Mouse (Mus musculus) hindbrain, embryonic 16.5 days (tissue): ENCODE measurements around the gene Gpr1. TPM values are rescaled to one million over a fixed set of nuclear protein-coding genes. Genes with fewer than 3 reads are reported as not detected.

ENCODE experiments used
- ATAC-seq: fragments of 200-750 bp; cut with Nextera tagmentation; 2 replicates; pipeline ENCODE4 v1.8.0; 2017; ENCODE audit warnings: moderate TSS enrichment, moderate library complexity
- H3K27ac ChIP-seq: fragments of 300-500 bp; sonication (generic); 2 replicates; pipeline ENCODE4 v1.5.1; 2014; ENCODE audit warnings: low read depth, mild to moderate bottlenecking, control low read depth, low read length, moderate library complexity
- H3K27me3 ChIP-seq: fragments of 300-500 bp; sonication (generic); replicated peaks from 2 replicates; pipeline ENCODE4 v1.6.1; 2014; ENCODE audit warnings: low read length; ENCODE audit not compliant: control insufficient read depth, insufficient read depth
- H3K36me3 ChIP-seq: fragments of 300-500 bp; sonication (generic); 2 replicates; pipeline ENCODE4 v1.6.1; 2014; ENCODE audit warnings: mild to moderate bottlenecking, low read length, moderate library complexity, mixed read lengths; ENCODE audit not compliant: control insufficient read depth, insufficient read depth
- H3K4me1 ChIP-seq: fragments of 300-500 bp; sonication (generic); 2 replicates; pipeline ENCODE4 v1.6.1; 2014; ENCODE audit warnings: low read depth, low read length; ENCODE audit not compliant: control insufficient read depth, insufficient read depth
- H3K4me2 ChIP-seq: fragments of 300-500 bp; sonication (generic); 2 replicates; pipeline ENCODE4 v1.6.1; 2014; ENCODE audit warnings: mild to moderate bottlenecking, low read length, control low read depth, moderate library complexity
- H3K4me3 ChIP-seq: fragments of 300-500 bp; sonication (generic); 2 replicates; pipeline ENCODE4 v1.5.1; 2014; ENCODE audit warnings: mild to moderate bottlenecking, low read length, control low read depth, moderate library complexity
- H3K9ac ChIP-seq: fragments of 300-500 bp; sonication (generic); 2 replicates; pipeline ENCODE4 v1.6.1; 2014; ENCODE audit warnings: low read depth, mild to moderate bottlenecking, control low read depth, low read length, moderate library complexity
- H3K9me3 ChIP-seq: fragments of 300-500 bp; sonication (generic); 2 replicates; pipeline ENCODE4 v1.6.1; 2014; ENCODE audit warnings: mild to moderate bottlenecking, low read length, moderate library complexity; ENCODE audit not compliant: control insufficient read depth
- WGBS: fragments of 180-500 bp; shearing (Covaris S2); extraction: QIAGEN DNeasy Blood & Tissue Kit; methylation state at CpG from one replicate; pipeline ENCODE4 v1.1.7; 2014; 5-methylcytosine and 5-hydroxymethylcytosine counted together
- polyA plus RNA-seq: library from polyadenylated mRNA; unstranded; fragments of >200 nt; fragmentation: Nextera tagmentation; extraction: Ambion mirVana; gene quantifications from 2 replicates; pipeline ENCODE4 v1.2.1, GENCODE M21; 2015

Gene Gpr1
- polyA plus RNA-seq, 1 experiment from 2014 or later, result 1.0 TPM

DNA sequence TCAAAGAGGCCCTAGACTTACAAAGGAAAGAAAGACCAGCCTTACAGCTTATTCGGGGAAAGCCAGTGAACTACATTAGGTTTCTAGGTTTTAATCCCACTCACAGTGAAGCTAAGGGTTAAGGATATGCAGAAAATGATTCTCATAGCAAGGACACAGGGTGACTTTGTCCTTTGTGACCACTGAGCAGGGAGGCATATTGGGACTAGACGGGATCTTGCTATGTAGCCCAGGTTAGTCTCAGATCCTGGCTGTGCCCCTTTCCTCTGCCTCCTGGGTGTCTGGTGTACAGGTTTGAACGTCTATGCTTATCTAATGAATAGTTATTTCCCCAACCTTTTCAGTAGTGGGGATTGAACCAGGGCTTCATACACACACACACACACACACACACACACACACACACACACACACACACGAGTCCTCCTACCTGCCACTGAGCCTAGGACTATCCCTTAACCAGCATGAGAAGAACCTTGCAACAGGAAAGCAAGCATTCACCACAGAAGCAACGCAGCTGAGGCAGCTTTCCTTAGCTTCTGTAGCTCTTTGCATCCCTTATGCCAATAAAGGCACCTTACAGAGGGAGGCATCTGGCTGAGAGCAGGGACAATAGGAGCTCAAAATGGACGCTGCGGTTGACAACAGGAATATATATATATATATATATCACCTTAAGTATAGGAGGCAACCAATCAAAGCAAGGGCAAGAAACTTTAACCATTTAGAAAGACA is 9.5 kb downstream of the Gpr1 start:
- Histone ChIP-seq H3K4me2 (no peak overlapping the region), H3K27me3 (no peaks in the 10 kb centered on the region), H3K36me3 (no peaks in the 10 kb centered on the region), H3K4me1 (peaks cover 15% of the 10 kb centered on the region), H3K27ac (peak overlapping the region; percentile 82), H3K4me3 (no peak overlapping the region), H3K9ac (no peak overlapping the region), H3K9me3 (peaks cover 7% of the 10 kb centered on the region)
- no peak for ATAC-seq
- WGBS, result 22% methylated on average over 7 of the region's 7 CpGs

DNA sequence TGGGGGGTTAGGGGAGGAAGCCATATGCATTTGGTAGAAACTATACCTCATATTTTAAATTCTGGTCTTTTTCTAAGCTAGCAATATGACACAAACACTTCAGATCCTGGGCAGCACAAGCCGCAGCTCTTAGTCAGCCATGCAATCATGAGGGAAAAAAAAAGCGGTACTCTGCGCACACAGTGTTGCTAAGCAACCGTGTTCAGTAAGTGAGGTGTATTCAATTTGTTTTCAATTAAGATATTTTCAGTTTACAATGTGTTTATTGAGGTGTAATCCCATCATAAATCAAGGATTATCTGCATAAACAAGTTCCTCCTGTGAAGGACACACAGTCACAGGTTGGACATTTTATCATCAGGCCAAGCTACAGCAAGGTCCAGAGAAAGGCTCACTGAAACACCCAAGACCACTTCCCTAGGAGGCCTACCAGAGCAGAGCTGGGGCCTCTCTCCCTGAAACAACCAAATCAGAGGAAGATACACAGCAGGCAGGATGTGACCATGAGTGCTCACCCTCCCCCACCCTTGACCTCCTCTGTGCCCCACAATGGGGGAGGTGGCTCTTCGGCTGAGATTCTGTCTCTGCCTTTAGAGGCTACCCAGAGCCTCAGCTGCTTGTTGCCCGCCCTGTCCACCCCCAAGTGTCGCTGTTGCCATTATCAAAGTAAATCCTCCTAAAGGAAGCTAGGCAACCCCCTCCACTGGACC is 10.2 kb downstream of the Gpr1 start:
- 8% methylated on average over 7 of the region's 7 CpGs for WGBS
- H3K9ac ChIP-seq, result no peak overlapping the region
- ATAC-seq, result peak; percentile 90

DNA sequence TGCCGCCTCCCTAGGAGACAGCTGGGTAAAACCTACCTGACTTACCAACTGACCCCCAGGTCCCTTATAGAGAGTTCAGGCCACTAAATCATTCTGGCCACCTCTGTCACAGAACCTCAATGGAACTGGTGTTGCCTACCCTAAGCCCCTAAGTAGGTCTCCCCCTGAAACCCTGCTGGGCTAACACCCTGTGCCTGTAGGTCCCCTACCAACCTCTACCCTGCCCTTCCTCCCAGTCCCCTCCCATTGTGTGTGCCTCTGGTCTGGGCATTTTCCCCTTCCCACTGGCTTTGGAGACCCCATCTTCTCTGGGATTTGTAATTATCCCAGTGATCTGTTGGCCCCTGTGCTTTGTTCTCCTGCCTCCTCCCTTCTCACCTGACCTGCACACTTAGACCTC is 10.9 kb downstream of the Gpr1 start:
- peak overlapping the region; percentile 35; the same call in 1 of the 2 replicates for H3K9ac ChIP-seq
- peaks cover 15% of the 10 kb centered on the region for H3K4me1 ChIP-seq
- no peaks in the 10 kb centered on the region for H3K36me3 ChIP-seq
- H3K4me3 ChIP-seq, result no peak overlapping the region
- peaks cover 7% of the 10 kb centered on the region for H3K9me3 ChIP-seq
- peak; percentile 40; the same call in 1 of the 2 replicates for ATAC-seq
- WGBS, result 63% methylated on average over 1 of the region's 1 CpGs
- no peak overlapping the region for H3K4me2 ChIP-seq
- no peak overlapping the region; the same call in none of the 2 replicates for H3K27ac ChIP-seq
- no peaks in the 10 kb centered on the region for H3K27me3 ChIP-seq

More for the DNA sequence above, 10.2 kb downstream of the Gpr1 start:
- H3K9me3 ChIP-seq, result peaks cover 7% of the 10 kb centered on the region
- H3K4me2 ChIP-seq, result no peak overlapping the region
- peaks cover 15% of the 10 kb centered on the region for H3K4me1 ChIP-seq
- H3K36me3 ChIP-seq, result no peaks in the 10 kb centered on the region
- no peak overlapping the region for H3K4me3 ChIP-seq
- peak overlapping the region; percentile 82 for H3K27ac ChIP-seq
- H3K27me3 ChIP-seq, result no peaks in the 10 kb centered on the region

DNA sequence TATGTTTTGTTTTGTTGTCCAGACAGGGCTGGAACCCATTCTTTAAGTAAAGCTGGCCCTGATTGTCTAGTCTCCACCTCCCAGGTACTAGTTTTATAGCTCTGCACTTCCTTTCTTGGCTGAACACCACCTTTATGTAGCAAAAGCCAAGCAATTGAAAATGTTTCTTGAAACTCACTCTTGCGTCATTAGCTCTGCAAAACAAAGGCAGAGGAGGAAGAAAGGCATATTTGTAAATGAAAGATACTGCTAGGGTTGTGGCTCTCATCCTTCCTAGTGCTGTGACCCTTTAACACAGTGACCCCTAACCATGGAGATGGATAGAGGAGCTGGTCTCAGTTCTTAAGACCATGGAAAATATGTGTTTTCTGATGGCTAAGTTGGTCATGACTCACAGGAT is 12.7 kb downstream of the Gpr1 start:
- Histone ChIP-seq H3K4me1 (peaks cover 15% of the 10 kb centered on the region), H3K4me3 (no peak overlapping the region), H3K27ac (no peak overlapping the region), H3K9me3 (peaks cover 7% of the 10 kb centered on the region), H3K9ac (no peak overlapping the region), H3K36me3 (no peaks in the 10 kb centered on the region), H3K27me3 (no peaks in the 10 kb centered on the region), H3K4me2 (no peak overlapping the region)
- ATAC-seq, result no peak
- 85% methylated on average over 1 of the region's 1 CpGs for WGBS

- H3K9me3 ChIP-seq, result peaks cover 7% of the 10 kb centered on the region
- H3K27me3 ChIP-seq, result no peaks in the 10 kb centered on the region
- H3K9ac ChIP-seq, result no peak overlapping the region
- peaks cover 15% of the 10 kb centered on the region for H3K4me1 ChIP-seq
- no peaks in the 10 kb centered on the region for H3K36me3 ChIP-seq
- no peak overlapping the region for H3K27ac ChIP-seq
- 97% methylated on average over 18 of the region's 18 CpGs for WGBS
- H3K4me2 ChIP-seq, result no peak overlapping the region
- no peak overlapping the region for H3K4me3 ChIP-seq
- no peak for ATAC-seq
These were observed 14.0 kb downstream of the Gpr1 start for GRCm38 (mm10) chr1:63200322-63200721.

- WGBS, result 90% methylated on average over 6 of the region's 6 CpGs
These were observed 15.0 kb downstream of the Gpr1 start for GRCm38 (mm10) chr1:63199387-63199786.

GRCm38 (mm10) chr1:63195848-63196512 is 18.4 kb downstream of the Gpr1 start:
- Histone ChIP-seq H3K36me3 (no peaks in the 10 kb centered on the region), H3K4me1 (no peaks in the 10 kb centered on the region), H3K9me3 (peaks cover 7% of the 10 kb centered on the region), H3K27ac (no peak overlapping the region), H3K9ac (no peak overlapping the region), H3K27me3 (no peaks in the 10 kb centered on the region), H3K4me2 (no peak overlapping the region), H3K4me3 (no peak overlapping the region)
- 66% methylated on average over 5 of the region's 5 CpGs for WGBS
- ATAC-seq, result no peak

More at GRCm38 (mm10) chr1:63199387-63199786, 15.0 kb downstream of the Gpr1 start:
- ATAC-seq, result no peak
- Histone ChIP-seq H3K9me3 (peaks cover 7% of the 10 kb centered on the region), H3K36me3 (no peaks in the 10 kb centered on the region), H3K4me2 (no peak overlapping the region), H3K4me3 (no peak overlapping the region), H3K27me3 (no peaks in the 10 kb centered on the region), H3K27ac (no peak overlapping the region), H3K9ac (no peak overlapping the region), H3K4me1 (peaks cover 11% of the 10 kb centered on the region)

GRCm38 (mm10) chr1:63192306-63193065 is 21.9 kb downstream of the Gpr1 start:
- no peak for ATAC-seq
- no peak overlapping the region for H3K4me2 ChIP-seq

More at GRCm38 (mm10) chr1:63192306-63193065, 21.9 kb downstream of the Gpr1 start:
- H3K36me3 ChIP-seq, result no peaks in the 10 kb centered on the region
- H3K9ac ChIP-seq, result no peak overlapping the region
- no peaks in the 10 kb centered on the region for H3K27me3 ChIP-seq
- no peaks in the 10 kb centered on the region for H3K9me3 ChIP-seq
- no peak overlapping the region for H3K4me3 ChIP-seq
- 90% methylated on average over 11 of the region's 11 CpGs for WGBS
- H3K27ac ChIP-seq, result no peak overlapping the region
- H3K4me1 ChIP-seq, result no peaks in the 10 kb centered on the region
